Mouse (Mus musculus) embryo, embryonic 11 days (tissue): Measurements from ENCODE around the gene Htra2.

ENCODE experiments used
- DNase-seq: peaks from one replicate; pipeline ENCODE4 v3.0.0-alpha.2; 2015

The Htra2 gene

GRCm38 (mm10) chr6:83003850-83004249 is 51.2 kb downstream of the Htra2 start:
- no peak for DNase-seq

GRCm38 (mm10) chr6:83003082-83003481 is 52.0 kb downstream of the Htra2 start:
- no peak for DNase-seq
